ENCODE assay signal across 32 mouse cellular contexts in the genomic region with DNA sequence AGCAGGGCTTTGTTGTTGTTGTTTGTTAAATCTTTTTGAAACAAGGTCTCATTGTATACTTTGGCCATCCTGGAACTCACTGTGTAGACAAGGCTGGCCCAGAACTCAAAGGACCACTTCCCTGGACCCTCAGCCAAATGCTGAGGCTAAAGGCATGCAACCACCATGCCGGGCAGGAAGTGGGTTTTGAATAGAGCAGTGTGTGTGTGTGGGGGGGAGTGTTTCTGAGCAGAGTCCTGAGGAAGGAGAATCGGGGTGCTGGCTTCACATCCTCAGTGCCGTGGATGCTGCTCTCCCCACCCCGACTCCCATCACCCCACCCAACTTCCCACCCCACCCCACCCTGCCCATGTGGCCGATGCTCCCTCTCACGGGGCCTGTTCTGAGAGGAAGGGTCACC. TPM values are rescaled to one million over a fixed set of nuclear protein-coding genes. Genes with fewer than 3 reads are reported as not detected.
DNase-seq lines count a peak whose midpoint lies in the region; ATAC-seq lines count a peak whose summit lies in the region.
"Had no signal": no experiment of that assay in that cellular context is flagged by ENCODE, and none has a peak within 500 bp of the region (broad histone marks: within the 10 kb centered on the region; RNA-seq: fewer than 3 reads in every experiment).

No protein-coding gene starts in this region.

- no peaks in the 10 kb centered on the region for H3K9me3 ChIP-seq in forebrain, embryonic 13.5 days (replicated peaks)
- no peaks in the 10 kb centered on the region for H3K9me3 ChIP-seq in forebrain, embryonic 14.5 days (replicated peaks; ENCODE audit: control insufficient read depth, low read length)
- H3K9me3 ChIP-seq: embryonic facial prominence, embryonic 10.5 days; heart, embryonic 10.5 days; hindbrain, embryonic 15.5 days; kidney, embryonic 15.5 days; midbrain, embryonic 15.5 days; neural tube, embryonic 15.5 days had no signal

- 92% methylated on average over 6 of the region's 6 CpGs for WGBS in forebrain, embryonic 13.5 days
- WGBS in forebrain, embryonic 14.5 days: 93% methylated on average over 6 of the region's 6 CpGs

- ATAC-seq in forebrain, embryonic 13.5 days: no peak
- ATAC-seq in forebrain, embryonic 14.5 days: no peak
- peak; percentile 60 for ATAC-seq in CD4-positive, CD25-positive, alpha-beta regulatory T cell, adult 4 months
- ATAC-seq: intestine, postnatal 0 days; midbrain, embryonic 15.5 days had no signal

- H3K4me2 ChIP-seq in forebrain, embryonic 13.5 days: no peak overlapping the region
- no peak overlapping the region for H3K4me2 ChIP-seq in forebrain, embryonic 14.5 days (ENCODE audit: low read length)
- H3K4me2 ChIP-seq: hindbrain, embryonic 15.5 days; kidney, embryonic 15.5 days; midbrain, embryonic 15.5 days; neural tube, embryonic 15.5 days had no signal

- H3K27ac ChIP-seq in forebrain, embryonic 13.5 days: 0 out of 2 replicates have a peak overlapping the region, but pooled peaks have one; percentile 37
- no peak overlapping the region for H3K27ac ChIP-seq in forebrain, embryonic 14.5 days (ENCODE audit: low read depth, low read length)
- H3K27ac ChIP-seq: embryonic facial prominence, embryonic 10.5 days; gastrocnemius, adult 2 months; heart, embryonic 10.5 days; hindbrain, embryonic 15.5 days; kidney, embryonic 15.5 days; midbrain, embryonic 15.5 days; neural tube, embryonic 15.5 days had no signal

- H3K27me3 ChIP-seq in forebrain, embryonic 13.5 days: no peaks in the 10 kb centered on the region
- H3K27me3 ChIP-seq in forebrain, embryonic 14.5 days (replicated peaks; ENCODE audit: control insufficient read depth, insufficient read depth, low read length): no peaks in the 10 kb centered on the region
- H3K27me3 ChIP-seq: hindbrain, embryonic 15.5 days; kidney, embryonic 15.5 days; midbrain, embryonic 15.5 days; neural tube, embryonic 15.5 days had no signal

- H3K9ac ChIP-seq in forebrain, embryonic 13.5 days: no peak overlapping the region; the same call in 1 of the 2 replicates
- H3K9ac ChIP-seq in forebrain, embryonic 14.5 days (ENCODE audit: low read length): no peak overlapping the region
- H3K9ac ChIP-seq: hindbrain, embryonic 15.5 days; kidney, embryonic 15.5 days; midbrain, embryonic 15.5 days; neural tube, embryonic 15.5 days had no signal

- H3K4me3 ChIP-seq in forebrain, embryonic 13.5 days: no peak overlapping the region
- H3K4me3 ChIP-seq in forebrain, embryonic 14.5 days (ENCODE audit: low read depth, low read length): no peak overlapping the region
- H3K4me3 ChIP-seq: embryonic facial prominence, embryonic 10.5 days; gastrocnemius, adult 2 months; heart, embryonic 10.5 days; hindbrain, embryonic 15.5 days; kidney, embryonic 15.5 days; midbrain, embryonic 15.5 days; myocyte; neural tube, embryonic 15.5 days had no signal

- peaks cover 27% of the 10 kb centered on the region for H3K36me3 ChIP-seq in forebrain, embryonic 13.5 days (ENCODE audit: poor library complexity, severe bottlenecking)
- H3K36me3 ChIP-seq in forebrain, embryonic 14.5 days (ENCODE audit: control insufficient read depth, insufficient read depth, low read length): peaks cover 21% of the 10 kb centered on the region

- H3K4me1 ChIP-seq in forebrain, embryonic 13.5 days: peaks cover 30% of the 10 kb centered on the region
- H3K4me1 ChIP-seq in forebrain, embryonic 14.5 days (ENCODE audit: control insufficient read depth, insufficient read depth, low read length): peaks cover 9% of the 10 kb centered on the region

- no peak for DNase-seq in forebrain, embryonic 14.5 days (ENCODE audit: low spot score)
- DNase-seq in naive thymus-derived CD4-positive, alpha-beta T cell, adult 2 months (ENCODE audit: low read depth): peak; percentile 43
- DNase-seq in thymus, postnatal 25 days: peak; percentile 59
- no peak for DNase-seq in embryo, embryonic 10.5 days (ENCODE audit: low spot score)
- DNase-seq in testis, postnatal 14 days (ENCODE audit: low spot score): no peak
- DNase-seq in layer of hippocampus, postnatal 36 days: no peak
- DNase-seq: adrenal gland, postnatal 36 days; cerebellum, adult 9-11 months; gastrocnemius, adult 2 months; kidney, postnatal 4 days; lung, postnatal 4 days had no signal

RNA-seq across cellular contexts. Expression of a gene that starts 29.1 kb away (rescaled TPM):
- 104 and 108 TPM in 2 replicates for polyA plus RNA-seq in forebrain, embryonic 13.5 days (2015; fragmentation: Nextera tagmentation; extraction: Ambion mirVana)
- 89.7 and 96.7 TPM in 2 replicates for polyA plus RNA-seq in forebrain, embryonic 14.5 days (2014; fragmentation: Nextera tagmentation; extraction: Ambion mirVana)
- polyA plus RNA-seq in CD4-positive, CD25-positive, alpha-beta regulatory T cell, adult 4 months (2017; shearing (Covaris generic)): 10 to 100 TPM; 18.9 to 23.2 TPM
- total RNA-seq in layer of hippocampus, postnatal 36 days (2021): 10 to 100 TPM; 47.4 to 47.9 TPM

RNA-seq across cellular contexts. Expression of a gene that starts 29.2 kb away (rescaled TPM):
- polyA plus RNA-seq in forebrain, embryonic 13.5 days (2015; fragmentation: Nextera tagmentation; extraction: Ambion mirVana): 3.7 and 4.0 TPM in 2 replicates
- polyA plus RNA-seq in forebrain, embryonic 14.5 days (2014; fragmentation: Nextera tagmentation; extraction: Ambion mirVana): 1.9 and 2.4 TPM in 2 replicates
- 1 to 10 TPM; 4.6 to 4.8 TPM for polyA plus RNA-seq in CD4-positive, CD25-positive, alpha-beta regulatory T cell, adult 4 months (2017; shearing (Covaris generic))
- total RNA-seq in layer of hippocampus, postnatal 36 days (2021): 1 to 10 TPM; 3.4 to 5.0 TPM

RNA-seq across cellular contexts. Expression of a gene that starts 33.3 kb away (rescaled TPM):
- 1.2 and 1.3 TPM in 2 replicates for polyA plus RNA-seq in forebrain, embryonic 13.5 days (2015; fragmentation: Nextera tagmentation; extraction: Ambion mirVana)
- polyA plus RNA-seq in forebrain, embryonic 14.5 days (2014; fragmentation: Nextera tagmentation; extraction: Ambion mirVana): 0.25 TPM in 1 of 2 replicates, not detected in the other
- polyA plus RNA-seq in CD4-positive, CD25-positive, alpha-beta regulatory T cell, adult 4 months (2017; shearing (Covaris generic)): under 1 TPM in 1 of 2 experiments, not detected in 1; 0.62 TPM
- total RNA-seq in layer of hippocampus, postnatal 36 days (2021): not detected
- total RNA-seq: adrenal gland, adult 18-20 months; adrenal gland, postnatal 36 days; gastrocnemius, adult 2 months; gastrocnemius, postnatal 4 days; hematopoietic stem cell, adult 5-6 weeks; left cerebral cortex, adult 8-10 months; liver, adult 2 months had no signal
- polyA plus RNA-seq: intestine, postnatal 0 days; liver, adult 2 months; liver, embryonic 16.5 days; myocyte had no signal

RNA-seq across cellular contexts. Expression of a gene that starts 35.9 kb away (rescaled TPM):
- polyA plus RNA-seq in forebrain, embryonic 13.5 days (2015; fragmentation: Nextera tagmentation; extraction: Ambion mirVana): 17.7 and 20.1 TPM in 2 replicates
- 18.4 and 21.3 TPM in 2 replicates for polyA plus RNA-seq in forebrain, embryonic 14.5 days (2014; fragmentation: Nextera tagmentation; extraction: Ambion mirVana)
- 10 to 100 TPM in 1 of 2 experiments, 1 to 10 TPM in 1; 9.5 to 11.2 TPM for polyA plus RNA-seq in CD4-positive, CD25-positive, alpha-beta regulatory T cell, adult 4 months (2017; shearing (Covaris generic))
- total RNA-seq in layer of hippocampus, postnatal 36 days (2021): 10 to 100 TPM; 42.7 to 45.8 TPM

RNA-seq across cellular contexts. Expression of a gene that starts 36.0 kb away (rescaled TPM):
- not detected in 2 replicates for polyA plus RNA-seq in forebrain, embryonic 13.5 days (2015; fragmentation: Nextera tagmentation; extraction: Ambion mirVana)
- not detected in 2 replicates for polyA plus RNA-seq in forebrain, embryonic 14.5 days (2014; fragmentation: Nextera tagmentation; extraction: Ambion mirVana)
- polyA plus RNA-seq in CD4-positive, CD25-positive, alpha-beta regulatory T cell, adult 4 months (2017; shearing (Covaris generic)): not detected
- total RNA-seq in layer of hippocampus, postnatal 36 days (2021): not detected
- total RNA-seq: adrenal gland, adult 18-20 months; adrenal gland, postnatal 36 days; common myeloid progenitor, adult 5-6 weeks; gastrocnemius, adult 2 months; gastrocnemius, postnatal 4 days; hematopoietic stem cell, adult 5-6 weeks; left cerebral cortex, adult 8-10 months; liver, adult 2 months had no signal
- polyA plus RNA-seq: embryonic facial prominence, embryonic 10.5 days; heart, embryonic 10.5 days; heart, postnatal 0 days; hindbrain, embryonic 15.5 days; intestine, postnatal 0 days; kidney, embryonic 15.5 days; limb, embryonic 11.5 days; liver, adult 2 months; liver, embryonic 16.5 days; lung, embryonic 16.5 days; midbrain, embryonic 15.5 days; myocyte; neural tube, embryonic 15.5 days; small intestine, adult 2 months had no signal

Comparison
In these comparisons a context has a peak if more than half of its experiments do, and no peak if none do; other contexts are left out.
1. DNase-seq: peak in naive thymus-derived CD4-positive, alpha-beta T cell, adult 2 months (single experiment) and thymus, postnatal 25 days (single experiment); none in forebrain, embryonic 14.5 days (single experiment), embryo, embryonic 10.5 days (single experiment), testis, postnatal 14 days (single experiment) and layer of hippocampus, postnatal 36 days (0 of 2).